Mouse (Mus musculus): ENCODE results near the gene Spp1. TPM values are rescaled to one million over a fixed set of nuclear protein-coding genes. Genes with fewer than 3 reads are reported as not detected.
A peak's percentile ranks its signal among the peaks of the same experiment; 100 is the strongest.

Spp1 gene
- polyA plus RNA-seq, 1 experiment from 2014 or later, result 91.2 TPM

GRCm38 (mm10) chr5:104460856-104461255 is 25.9 kb downstream of the Spp1 start:
- Histone ChIP-seq H3K27ac (ENCODE audit: low read depth) (no peak overlapping the region), H3K4me2 (ENCODE audit: low read length) (peak overlapping the region; percentile 74), H3K4me1 (replicated peaks; ENCODE audit: control insufficient read depth, insufficient read depth, low read length) (peaks cover 14% of the 10 kb centered on the region), H3K9me3 (ENCODE audit: control insufficient read depth, low read length) (no peaks in the 10 kb centered on the region; the same call in 1 of the 2 replicates), H3K9ac (ENCODE audit: low read length) (0 out of 2 replicates have a peak overlapping the region, but pooled peaks have one; percentile 16), H3K27me3 (replicated peaks; ENCODE audit: control insufficient read depth, insufficient read depth, low read length) (no peaks in the 10 kb centered on the region), H3K4me3 (ENCODE audit: low read depth, low read length) (peak overlapping the region; percentile 90), H3K36me3 (ENCODE audit: control insufficient read depth, insufficient read depth, low read length) (peaks cover 17% of the 10 kb centered on the region; the same call in 1 of the 2 replicates)
- WGBS, result 32% methylated on average over 6 of the region's 7 CpGs
- DNase-seq (ENCODE audit: low spot score) (no peak), ATAC-seq (replicated peaks; ENCODE audit: low FRiP score, low TSS enrichment, low read depth) (no peak)

- H3K36me3 ChIP-seq (ENCODE audit: control insufficient read depth, insufficient read depth, low read length), result peaks cover 48% of the 10 kb centered on the region
- ATAC-seq (replicated peaks; ENCODE audit: low FRiP score, low TSS enrichment, low read depth), result no peak
- peaks cover 7% of the 10 kb centered on the region for H3K4me1 ChIP-seq (replicated peaks; ENCODE audit: control insufficient read depth, insufficient read depth, low read length)
- no peaks in the 10 kb centered on the region for H3K27me3 ChIP-seq (replicated peaks; ENCODE audit: control insufficient read depth, insufficient read depth, low read length)
- no peak overlapping the region for H3K27ac ChIP-seq (ENCODE audit: low read depth)
- H3K9me3 ChIP-seq (ENCODE audit: control insufficient read depth, low read length), result no peaks in the 10 kb centered on the region
- DNase-seq (ENCODE audit: low spot score), result no peak
- H3K9ac ChIP-seq (ENCODE audit: low read length), result no peak overlapping the region
- no peak overlapping the region for H3K4me2 ChIP-seq (ENCODE audit: low read length)
- H3K4me3 ChIP-seq (ENCODE audit: low read depth, low read length), result no peak overlapping the region
- 66% methylated on average over 8 of the region's 8 CpGs for WGBS
These were observed 30.4 kb downstream of the Spp1 start for GRCm38 (mm10) chr5:104465279-104465678.

- H3K4me2 ChIP-seq (ENCODE audit: low read length), result no peak overlapping the region
- H3K9ac ChIP-seq (ENCODE audit: low read length), result no peak overlapping the region
- H3K36me3 ChIP-seq (ENCODE audit: control insufficient read depth, insufficient read depth, low read length), result peaks cover 49% of the 10 kb centered on the region
- ATAC-seq (replicated peaks; ENCODE audit: low FRiP score, low TSS enrichment, low read depth), result no peak
- H3K9me3 ChIP-seq (ENCODE audit: control insufficient read depth, low read length), result no peaks in the 10 kb centered on the region
- H3K4me3 ChIP-seq (ENCODE audit: low read depth, low read length), result no peak overlapping the region
- H3K27ac ChIP-seq (ENCODE audit: low read depth), result no peak overlapping the region
- peaks cover 7% of the 10 kb centered on the region for H3K4me1 ChIP-seq (replicated peaks; ENCODE audit: control insufficient read depth, insufficient read depth, low read length)
- H3K27me3 ChIP-seq (replicated peaks; ENCODE audit: control insufficient read depth, insufficient read depth, low read length), result no peaks in the 10 kb centered on the region
- no peak for DNase-seq (ENCODE audit: low spot score)
- WGBS, result 86% methylated on average over 12 of the region's 12 CpGs
These were observed 30.8 kb downstream of the Spp1 start for GRCm38 (mm10) chr5:104465731-104466130.

- peaks cover 58% of the 10 kb centered on the region for H3K36me3 ChIP-seq (ENCODE audit: control insufficient read depth, insufficient read depth, low read length)
These were observed 31.9 kb downstream of the Spp1 start for GRCm38 (mm10) chr5:104466816-104467215.

GRCm38 (mm10) chr5:104468586-104468985 is 33.7 kb downstream of the Spp1 start:
- H3K4me3 ChIP-seq (ENCODE audit: low read depth, low read length), result no peak overlapping the region
- no peak overlapping the region for H3K4me2 ChIP-seq (ENCODE audit: low read length)
- H3K4me1 ChIP-seq (replicated peaks; ENCODE audit: control insufficient read depth, insufficient read depth, low read length), result no peaks in the 10 kb centered on the region
- H3K9me3 ChIP-seq (ENCODE audit: control insufficient read depth, low read length), result no peaks in the 10 kb centered on the region
- no peak overlapping the region for H3K27ac ChIP-seq (ENCODE audit: low read depth)
- DNase-seq (ENCODE audit: low spot score) (no peak), ATAC-seq (replicated peaks; ENCODE audit: low FRiP score, low TSS enrichment, low read depth) (no peak)
- H3K9ac ChIP-seq (ENCODE audit: low read length), result no peak overlapping the region
- H3K36me3 ChIP-seq (ENCODE audit: control insufficient read depth, insufficient read depth, low read length), result peaks cover 69% of the 10 kb centered on the region
- no peaks in the 10 kb centered on the region for H3K27me3 ChIP-seq (replicated peaks; ENCODE audit: control insufficient read depth, insufficient read depth, low read length)
- 91% methylated on average over 5 of the region's 5 CpGs for WGBS

More at GRCm38 (mm10) chr5:104466816-104467215, 31.9 kb downstream of the Spp1 start:
- Histone ChIP-seq H3K27me3 (replicated peaks; ENCODE audit: control insufficient read depth, insufficient read depth, low read length) (no peaks in the 10 kb centered on the region), H3K4me2 (ENCODE audit: low read length) (no peak overlapping the region), H3K4me3 (ENCODE audit: low read depth, low read length) (no peak overlapping the region), H3K4me1 (replicated peaks; ENCODE audit: control insufficient read depth, insufficient read depth, low read length) (no peaks in the 10 kb centered on the region), H3K9me3 (ENCODE audit: control insufficient read depth, low read length) (no peaks in the 10 kb centered on the region), H3K9ac (ENCODE audit: low read length) (no peak overlapping the region), H3K27ac (ENCODE audit: low read depth) (no peak overlapping the region)
- WGBS, result 92% methylated on average over 16 of the region's 16 CpGs
- DNase-seq (ENCODE audit: low spot score) (no peak), ATAC-seq (replicated peaks; ENCODE audit: low FRiP score, low TSS enrichment, low read depth) (no peak)

- DNase-seq (ENCODE audit: low spot score) (no peak), ATAC-seq (replicated peaks; ENCODE audit: low FRiP score, low TSS enrichment, low read depth) (no peak)
- Histone ChIP-seq H3K4me3 (ENCODE audit: low read depth, low read length) (no peak overlapping the region), H3K9ac (ENCODE audit: low read length) (no peak overlapping the region), H3K36me3 (ENCODE audit: control insufficient read depth, insufficient read depth, low read length) (peaks cover 56% of the 10 kb centered on the region), H3K9me3 (ENCODE audit: control insufficient read depth, low read length) (no peaks in the 10 kb centered on the region), H3K27me3 (replicated peaks; ENCODE audit: control insufficient read depth, insufficient read depth, low read length) (no peaks in the 10 kb centered on the region), H3K27ac (ENCODE audit: low read depth) (no peak overlapping the region), H3K4me2 (ENCODE audit: low read length) (no peak overlapping the region), H3K4me1 (replicated peaks; ENCODE audit: control insufficient read depth, insufficient read depth, low read length) (no peaks in the 10 kb centered on the region)
- 89% methylated on average over 5 of the region's 5 CpGs for WGBS
These were observed 36.1 kb downstream of the Spp1 start for GRCm38 (mm10) chr5:104470981-104471391.

GRCm38 (mm10) chr5:104472371-104472770 is 37.5 kb downstream of the Spp1 start:
- ATAC-seq (replicated peaks; ENCODE audit: low FRiP score, low TSS enrichment, low read depth), result no peak

GRCm38 (mm10) chr5:104480367-104480766 is 45.4 kb downstream of the Spp1 start:
- Histone ChIP-seq H3K4me3 (ENCODE audit: low read depth, low read length) (no peak overlapping the region), H3K36me3 (ENCODE audit: control insufficient read depth, insufficient read depth, low read length) (peaks cover 80% of the 10 kb centered on the region), H3K4me1 (replicated peaks; ENCODE audit: control insufficient read depth, insufficient read depth, low read length) (no peaks in the 10 kb centered on the region), H3K4me2 (ENCODE audit: low read length) (no peak overlapping the region), H3K27me3 (replicated peaks; ENCODE audit: control insufficient read depth, insufficient read depth, low read length) (no peaks in the 10 kb centered on the region), H3K9ac (ENCODE audit: low read length) (no peak overlapping the region), H3K9me3 (ENCODE audit: control insufficient read depth, low read length) (no peaks in the 10 kb centered on the region), H3K27ac (ENCODE audit: low read depth) (no peak overlapping the region)
- DNase-seq (ENCODE audit: low spot score), result no peak
- ATAC-seq (replicated peaks; ENCODE audit: low FRiP score, low TSS enrichment, low read depth), result no peak
- 71% methylated on average over 7 of the region's 7 CpGs for WGBS

More at GRCm38 (mm10) chr5:104472371-104472770, 37.5 kb downstream of the Spp1 start:
- no peak overlapping the region for H3K4me3 ChIP-seq (ENCODE audit: low read depth, low read length)
- H3K9me3 ChIP-seq (ENCODE audit: control insufficient read depth, low read length), result no peaks in the 10 kb centered on the region
- H3K27me3 ChIP-seq (replicated peaks; ENCODE audit: control insufficient read depth, insufficient read depth, low read length), result no peaks in the 10 kb centered on the region
- H3K9ac ChIP-seq (ENCODE audit: low read length), result no peak overlapping the region
- no peaks in the 10 kb centered on the region for H3K4me1 ChIP-seq (replicated peaks; ENCODE audit: control insufficient read depth, insufficient read depth, low read length)
- H3K4me2 ChIP-seq (ENCODE audit: low read length), result no peak overlapping the region
- DNase-seq (ENCODE audit: low spot score), result no peak
- 92% methylated on average over 8 of the region's 8 CpGs for WGBS
- H3K36me3 ChIP-seq (ENCODE audit: control insufficient read depth, insufficient read depth, low read length), result peaks cover 51% of the 10 kb centered on the region
- H3K27ac ChIP-seq (ENCODE audit: low read depth), result no peak overlapping the region

- Histone ChIP-seq H3K36me3 (ENCODE audit: control insufficient read depth, insufficient read depth, low read length) (peaks cover 89% of the 10 kb centered on the region), H3K4me1 (replicated peaks; ENCODE audit: control insufficient read depth, insufficient read depth, low read length) (no peaks in the 10 kb centered on the region), H3K4me3 (ENCODE audit: low read depth, low read length) (no peak overlapping the region), H3K27ac (ENCODE audit: low read depth) (no peak overlapping the region), H3K9ac (ENCODE audit: low read length) (no peak overlapping the region), H3K27me3 (replicated peaks; ENCODE audit: control insufficient read depth, insufficient read depth, low read length) (no peaks in the 10 kb centered on the region), H3K4me2 (ENCODE audit: low read length) (no peak overlapping the region), H3K9me3 (ENCODE audit: control insufficient read depth, low read length) (no peaks in the 10 kb centered on the region)
- ATAC-seq (replicated peaks; ENCODE audit: low FRiP score, low TSS enrichment, low read depth), result no peak
- 88% methylated on average over 8 of the region's 8 CpGs for WGBS
- DNase-seq (ENCODE audit: low spot score), result no peak
These were observed 47.9 kb downstream of the Spp1 start for GRCm38 (mm10) chr5:104482856-104483255.

Measured in intestine, embryonic 14.5 days (tissue).